Mouse (Mus musculus): ENCODE data around the gene Mical2.

DNA sequence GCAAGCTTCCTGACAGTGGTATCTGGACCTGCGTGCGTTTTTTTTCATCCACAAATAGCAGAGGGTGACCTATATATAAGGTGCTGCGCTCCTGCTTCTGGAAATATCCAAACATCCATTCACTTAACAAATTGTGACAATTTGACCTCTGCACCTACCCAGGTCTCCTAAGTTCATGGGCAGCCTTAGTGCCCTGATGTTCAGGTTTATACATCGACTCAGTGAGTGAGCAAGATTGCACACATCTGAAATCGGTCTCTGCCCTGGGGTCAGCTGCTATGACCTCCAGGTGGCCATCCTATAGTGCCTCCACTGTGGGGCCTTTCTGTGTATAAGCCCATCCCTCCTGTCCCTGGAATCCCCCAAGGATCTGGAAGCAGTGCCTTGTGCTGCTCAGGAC is 32.9 kb upstream of the Mical2 start:
- no peak for TF ChIP-seq POLR2A (IDR thresholded peaks at IDR 0.05; ENCODE audit: low read depth, low read length)
- no peak for TF ChIP-seq CTCF (IDR thresholded peaks at IDR 0.05; ENCODE audit: extremely low read depth, insufficient read length, insufficient replicate concordance, low read depth, low read length)
